Mouse (Mus musculus) kidney, embryonic 14.5 days (tissue): ENCODE results near the gene Cyb5r2. TPM values are rescaled to one million over a fixed set of nuclear protein-coding genes. Genes with fewer than 3 reads are reported as not detected.

ENCODE experiments used
- ATAC-seq: fragments of 200-750 bp; cut with Nextera tagmentation; 2 replicates; pipeline ENCODE4 v1.8.0; 2017; ENCODE audit warnings: moderate number of reproducible peaks, mild to moderate bottlenecking, moderate TSS enrichment, moderate library complexity; ENCODE audit not compliant: low FRiP score, low TSS enrichment
- H3K27ac ChIP-seq: fragments of 300-500 bp; sonication (generic); 2 replicates; pipeline ENCODE4 v1.5.1; 2014; ENCODE audit warnings: low read depth, mild to moderate bottlenecking, low read length, moderate library complexity, mixed read lengths
- H3K27me3 ChIP-seq: fragments of 300-500 bp; sonication (generic); 2 replicates; pipeline ENCODE4 v1.6.1; 2014; ENCODE audit warnings: mild to moderate bottlenecking, low read length; ENCODE audit not compliant: control insufficient read depth, insufficient read depth
- H3K36me3 ChIP-seq: fragments of 300-500 bp; sonication (generic); 2 replicates; pipeline ENCODE4 v1.6.1; 2014; ENCODE audit warnings: low read length, mixed read lengths; ENCODE audit not compliant: control insufficient read depth, insufficient read depth
- H3K4me1 ChIP-seq: fragments of 300-500 bp; sonication (generic); 2 replicates; pipeline ENCODE4 v1.6.1; 2014; ENCODE audit warnings: low read length, mixed read lengths; ENCODE audit not compliant: control insufficient read depth, insufficient read depth
- H3K4me2 ChIP-seq: fragments of 300-500 bp; sonication (generic); replicated peaks from 2 replicates; pipeline ENCODE4 v1.6.1; 2014; ENCODE audit warnings: low read depth, mild to moderate bottlenecking, low read length
- H3K4me3 ChIP-seq: fragments of 300-500 bp; sonication (generic); 2 replicates; pipeline ENCODE4 v1.5.1; 2014; ENCODE audit warnings: mild to moderate bottlenecking, low read length
- H3K9ac ChIP-seq: fragments of 300-500 bp; sonication (generic); 2 replicates; pipeline ENCODE4 v1.6.1; 2014; ENCODE audit warnings: low read depth, mild to moderate bottlenecking, low read length, moderate library complexity
- H3K9me3 ChIP-seq: fragments of 300-500 bp; sonication (generic); 2 replicates; pipeline ENCODE4 v1.6.1; 2016; ENCODE audit warnings: low read length; ENCODE audit not compliant: control insufficient read depth
- WGBS: fragments of 180-500 bp; shearing (Covaris S2); extraction: QIAGEN DNeasy Blood & Tissue Kit; methylation state at CpG from one replicate; pipeline ENCODE4 v1.1.7; 2014; 5-methylcytosine and 5-hydroxymethylcytosine counted together
- polyA plus RNA-seq: library from polyadenylated mRNA; unstranded; fragments of >200 nt; fragmentation: Nextera tagmentation; extraction: Ambion mirVana; gene quantifications from 2 replicates; pipeline ENCODE4 v1.2.1, GENCODE M21; 2014

Cyb5r2 gene
- polyA plus RNA-seq, 1 experiment from 2014 or later: 0.30 TPM

- Histone ChIP-seq H3K9ac (no peak overlapping the region), H3K4me2 (no peak overlapping the region), H3K4me1 (no peaks in the 10 kb centered on the region), H3K36me3 (no peaks in the 10 kb centered on the region; the same call in 1 of the 2 replicates), H3K27me3 (no peaks in the 10 kb centered on the region), H3K27ac (no peak overlapping the region), H3K4me3 (no peak overlapping the region), H3K9me3 (no peaks in the 10 kb centered on the region)
- ATAC-seq: no peak
- WGBS: 88% methylated on average over 10 of the region's 10 CpGs
Measured at GRCm38 (mm10) chr7:107742963-107743465, 14.8 kb downstream of the Cyb5r2 start.

- Histone ChIP-seq H3K4me1 (no peaks in the 10 kb centered on the region), H3K9me3 (no peaks in the 10 kb centered on the region), H3K4me2 (no peak overlapping the region), H3K36me3 (no peaks in the 10 kb centered on the region; the same call in 1 of the 2 replicates), H3K27me3 (no peaks in the 10 kb centered on the region), H3K9ac (no peak overlapping the region), H3K4me3 (no peak overlapping the region), H3K27ac (no peak overlapping the region)
- WGBS: 37% methylated on average over 2 of the region's 2 CpGs
- ATAC-seq: no peak
Measured at GRCm38 (mm10) chr7:107738726-107739125, 19.1 kb downstream of the Cyb5r2 start.

GRCm38 (mm10) chr7:107733162-107733561 is 24.7 kb downstream of the Cyb5r2 start:
- H3K9ac ChIP-seq: no peak overlapping the region
- H3K27ac ChIP-seq: no peak overlapping the region
- 65% methylated on average over 2 of the region's 2 CpGs for WGBS
- no peak overlapping the region for H3K4me3 ChIP-seq
- no peaks in the 10 kb centered on the region for H3K4me1 ChIP-seq
- no peaks in the 10 kb centered on the region for H3K27me3 ChIP-seq
- no peaks in the 10 kb centered on the region for H3K9me3 ChIP-seq
- no peak overlapping the region for H3K4me2 ChIP-seq
- ATAC-seq: no peak
- H3K36me3 ChIP-seq: peaks cover 3% of the 10 kb centered on the region; the same call in 1 of the 2 replicates

- Histone ChIP-seq H3K27me3 (no peaks in the 10 kb centered on the region), H3K4me1 (peaks cover 6% of the 10 kb centered on the region; the same call in 1 of the 2 replicates), H3K36me3 (peaks cover 3% of the 10 kb centered on the region; the same call in 1 of the 2 replicates), H3K4me3 (no peak overlapping the region), H3K9ac (no peak overlapping the region), H3K4me2 (no peak overlapping the region), H3K9me3 (no peaks in the 10 kb centered on the region), H3K27ac (no peak overlapping the region)
- 87% methylated on average over 9 of the region's 10 CpGs for WGBS
- ATAC-seq: no peak
Measured at GRCm38 (mm10) chr7:107730587-107730986, 27.2 kb downstream of the Cyb5r2 start.

GRCm38 (mm10) chr7:107727538-107727937 is 30.3 kb downstream of the Cyb5r2 start:
- Histone ChIP-seq H3K27me3 (no peaks in the 10 kb centered on the region), H3K4me1 (peaks cover 6% of the 10 kb centered on the region; the same call in 1 of the 2 replicates), H3K9ac (no peak overlapping the region), H3K4me3 (no peak overlapping the region), H3K9me3 (no peaks in the 10 kb centered on the region), H3K27ac (no peak overlapping the region), H3K36me3 (peaks cover 3% of the 10 kb centered on the region; the same call in 1 of the 2 replicates), H3K4me2 (no peak overlapping the region)
- WGBS: 44% methylated on average over 3 of the region's 3 CpGs
- no peak for ATAC-seq

- no peaks in the 10 kb centered on the region for H3K36me3 ChIP-seq
Measured at GRCm38 (mm10) chr7:107722536-107722935, 35.3 kb downstream of the Cyb5r2 start.

GRCm38 (mm10) chr7:107720771-107721170 is 37.1 kb downstream of the Cyb5r2 start:
- H3K36me3 ChIP-seq: no peaks in the 10 kb centered on the region
- H3K4me2 ChIP-seq: no peak overlapping the region
- no peak overlapping the region for H3K27ac ChIP-seq
- H3K9ac ChIP-seq: no peak overlapping the region
- H3K4me1 ChIP-seq: no peaks in the 10 kb centered on the region
- H3K27me3 ChIP-seq: no peaks in the 10 kb centered on the region
- WGBS: 83% methylated on average over 1 of the region's 1 CpGs
- H3K9me3 ChIP-seq: no peaks in the 10 kb centered on the region
- no peak for ATAC-seq
- H3K4me3 ChIP-seq: no peak overlapping the region

More at GRCm38 (mm10) chr7:107722536-107722935, 35.3 kb downstream of the Cyb5r2 start:
- no peak overlapping the region for H3K9ac ChIP-seq
- H3K4me2 ChIP-seq: no peak overlapping the region
- no peaks in the 10 kb centered on the region for H3K27me3 ChIP-seq
- no peaks in the 10 kb centered on the region for H3K9me3 ChIP-seq
- 93% methylated on average over 4 of the region's 4 CpGs for WGBS
- H3K4me1 ChIP-seq: peaks cover 6% of the 10 kb centered on the region; the same call in 1 of the 2 replicates
- H3K4me3 ChIP-seq: no peak overlapping the region
- ATAC-seq: no peak
- no peak overlapping the region for H3K27ac ChIP-seq

GRCm38 (mm10) chr7:107714067-107714466 is 43.8 kb downstream of the Cyb5r2 start:
- H3K4me1 ChIP-seq: no peaks in the 10 kb centered on the region
- H3K36me3 ChIP-seq: no peaks in the 10 kb centered on the region
- H3K9me3 ChIP-seq: no peaks in the 10 kb centered on the region
- no peak for ATAC-seq
- H3K9ac ChIP-seq: no peak overlapping the region
- 83% methylated on average over 5 of the region's 5 CpGs for WGBS
- H3K27ac ChIP-seq: no peak overlapping the region
- no peak overlapping the region for H3K4me3 ChIP-seq
- no peaks in the 10 kb centered on the region for H3K27me3 ChIP-seq
- H3K4me2 ChIP-seq: no peak overlapping the region

GRCm38 (mm10) chr7:107712743-107713142 is 45.1 kb downstream of the Cyb5r2 start:
- Histone ChIP-seq H3K4me2 (no peak overlapping the region), H3K27ac (no peak overlapping the region), H3K4me3 (no peak overlapping the region), H3K4me1 (peaks cover 7% of the 10 kb centered on the region; the same call in 1 of the 2 replicates), H3K9me3 (no peaks in the 10 kb centered on the region), H3K27me3 (no peaks in the 10 kb centered on the region), H3K9ac (no peak overlapping the region), H3K36me3 (no peaks in the 10 kb centered on the region)
- 73% methylated on average over 6 of the region's 6 CpGs for WGBS
- ATAC-seq: no peak
